Mouse (Mus musculus): Measurements from ENCODE around the gene Ntn1. TPM values are rescaled to one million over a fixed set of nuclear protein-coding genes. Genes with fewer than 3 reads are reported as not detected.

Gene Ntn1
- polyA plus RNA-seq, 1 experiment from 2014 or later: 3.2 TPM

- no peak for DNase-seq
- no peak overlapping the region for H3K4me2 ChIP-seq
- no peak overlapping the region for H3K4me3 ChIP-seq (ENCODE audit: low read depth, low read length)
- H3K27me3 ChIP-seq (ENCODE audit: insufficient read depth, low read length): no peaks in the 10 kb centered on the region
- WGBS: 15% methylated on average over 7 of the region's 7 CpGs
- H3K9ac ChIP-seq: no peak overlapping the region
- H3K4me1 ChIP-seq (ENCODE audit: insufficient read depth): no peaks in the 10 kb centered on the region
- no peaks in the 10 kb centered on the region for H3K36me3 ChIP-seq (ENCODE audit: insufficient read depth)
- ATAC-seq (ENCODE audit: insufficient read depth): no peak
- H3K9me3 ChIP-seq (ENCODE audit: low read depth, low read length): peaks cover 5% of the 10 kb centered on the region; the same call in 1 of the 2 replicates
- no peak overlapping the region for H3K27ac ChIP-seq (ENCODE audit: low read depth)
- TF ChIP-seq CTCF (IDR thresholded peaks at IDR 0.05; ENCODE audit: low read depth): no peak
Measured at GRCm38 (mm10) chr11:68313065-68313464, 87.6 kb downstream of the Ntn1 start.

- 41% methylated on average over 10 of the region's 10 CpGs for WGBS
- H3K36me3 ChIP-seq (ENCODE audit: insufficient read depth): no peaks in the 10 kb centered on the region
- no peak overlapping the region for H3K27ac ChIP-seq (ENCODE audit: low read depth)
- no peak overlapping the region for H3K9ac ChIP-seq
- no peak for TF ChIP-seq CTCF (IDR thresholded peaks at IDR 0.05; ENCODE audit: low read depth)
- H3K9me3 ChIP-seq (ENCODE audit: low read depth, low read length): no peaks in the 10 kb centered on the region
- H3K4me1 ChIP-seq (ENCODE audit: insufficient read depth): 0 out of 2 replicates have a peak, but pooled peaks cover 6% of the 10 kb centered on the region
- H3K4me2 ChIP-seq: no peak overlapping the region
- no peak for DNase-seq
- no peak overlapping the region for H3K4me3 ChIP-seq (ENCODE audit: low read depth, low read length)
- no peak for ATAC-seq (ENCODE audit: insufficient read depth)
- H3K27me3 ChIP-seq (ENCODE audit: insufficient read depth, low read length): no peaks in the 10 kb centered on the region
Measured at GRCm38 (mm10) chr11:68308911-68309580, 91.6 kb downstream of the Ntn1 start.

GRCm38 (mm10) chr11:68305997-68306396 lies 94.6 kb downstream of the Ntn1 start:
- no peak for ATAC-seq (ENCODE audit: insufficient read depth)
- no peak overlapping the region for H3K9ac ChIP-seq
- no peaks in the 10 kb centered on the region for H3K27me3 ChIP-seq (ENCODE audit: insufficient read depth, low read length)
- H3K9me3 ChIP-seq (ENCODE audit: low read depth, low read length): no peaks in the 10 kb centered on the region
- H3K36me3 ChIP-seq (ENCODE audit: insufficient read depth): no peaks in the 10 kb centered on the region
- no peak overlapping the region for H3K4me2 ChIP-seq
- 0 out of 2 replicates have a peak, but pooled peaks cover 9% of the 10 kb centered on the region for H3K4me1 ChIP-seq (ENCODE audit: insufficient read depth)
- no peak overlapping the region for H3K4me3 ChIP-seq (ENCODE audit: low read depth, low read length)
- peak; percentile 52 for DNase-seq
- 56% methylated on average over 8 of the region's 8 CpGs for WGBS
- no peak overlapping the region for H3K27ac ChIP-seq (ENCODE audit: low read depth)
- TF ChIP-seq CTCF (IDR thresholded peaks at IDR 0.05; ENCODE audit: low read depth): no peak

GRCm38 (mm10) chr11:68302323-68302722 lies 98.3 kb downstream of the Ntn1 start:
- Histone ChIP-seq H3K9ac (no peak overlapping the region), H3K4me2 (no peak overlapping the region), H3K4me3 (ENCODE audit: low read depth, low read length) (no peak overlapping the region), H3K9me3 (ENCODE audit: low read depth, low read length) (no peaks in the 10 kb centered on the region), H3K27ac (ENCODE audit: low read depth) (0 out of 2 replicates have a peak overlapping the region, but pooled peaks have one; percentile 9), H3K27me3 (ENCODE audit: insufficient read depth, low read length) (no peaks in the 10 kb centered on the region), H3K36me3 (ENCODE audit: insufficient read depth) (no peaks in the 10 kb centered on the region), H3K4me1 (ENCODE audit: insufficient read depth) (0 out of 2 replicates have a peak, but pooled peaks cover 9% of the 10 kb centered on the region)
- DNase-seq: peak; percentile 61
- ATAC-seq (ENCODE audit: insufficient read depth): peak; percentile 60; the same call in 1 of the 2 replicates
- TF ChIP-seq CTCF (IDR thresholded peaks at IDR 0.05; ENCODE audit: low read depth): no peak
- 38% methylated on average over 7 of the region's 7 CpGs for WGBS

GRCm38 (mm10) chr11:68301660-68302059 lies 99.0 kb downstream of the Ntn1 start:
- Histone ChIP-seq H3K9ac (no peak overlapping the region), H3K9me3 (ENCODE audit: low read depth, low read length) (no peaks in the 10 kb centered on the region), H3K4me1 (ENCODE audit: insufficient read depth) (0 out of 2 replicates have a peak, but pooled peaks cover 9% of the 10 kb centered on the region), H3K36me3 (ENCODE audit: insufficient read depth) (no peaks in the 10 kb centered on the region), H3K27ac (ENCODE audit: low read depth) (no peak overlapping the region), H3K4me2 (no peak overlapping the region), H3K27me3 (ENCODE audit: insufficient read depth, low read length) (no peaks in the 10 kb centered on the region), H3K4me3 (ENCODE audit: low read depth, low read length) (no peak overlapping the region)
- WGBS: 56% methylated on average over 4 of the region's 4 CpGs
- ATAC-seq (ENCODE audit: insufficient read depth): peak; percentile 47; the same call in 1 of the 2 replicates
- DNase-seq: peak; percentile 50
- no peak for TF ChIP-seq CTCF (IDR thresholded peaks at IDR 0.05; ENCODE audit: low read depth)

GRCm38 (mm10) chr11:68295474-68295873 lies 105.1 kb downstream of the Ntn1 start:
- no peak overlapping the region for H3K9ac ChIP-seq
- DNase-seq (no peak), ATAC-seq (ENCODE audit: insufficient read depth) (no peak)
- no peaks in the 10 kb centered on the region for H3K27me3 ChIP-seq (ENCODE audit: insufficient read depth, low read length)
- no peak overlapping the region for H3K4me3 ChIP-seq (ENCODE audit: low read depth, low read length)
- no peak for TF ChIP-seq CTCF (IDR thresholded peaks at IDR 0.05; ENCODE audit: low read depth)
- WGBS: 87% methylated on average over 5 of the region's 5 CpGs
- H3K36me3 ChIP-seq (ENCODE audit: insufficient read depth): no peaks in the 10 kb centered on the region
- H3K4me2 ChIP-seq: no peak overlapping the region
- no peaks in the 10 kb centered on the region for H3K9me3 ChIP-seq (ENCODE audit: low read depth, low read length)
- H3K4me1 ChIP-seq (ENCODE audit: insufficient read depth): peaks cover 3% of the 10 kb centered on the region; the same call in 1 of the 2 replicates
- no peak overlapping the region for H3K27ac ChIP-seq (ENCODE audit: low read depth)

- TF ChIP-seq CTCF (IDR thresholded peaks at IDR 0.05; ENCODE audit: low read depth): no peak
- peaks cover 11% of the 10 kb centered on the region for H3K4me1 ChIP-seq (ENCODE audit: insufficient read depth)
- H3K27me3 ChIP-seq (ENCODE audit: insufficient read depth, low read length): no peaks in the 10 kb centered on the region
- no peak overlapping the region for H3K9ac ChIP-seq
- H3K4me2 ChIP-seq: no peak overlapping the region
- no peak overlapping the region for H3K27ac ChIP-seq (ENCODE audit: low read depth)
- no peaks in the 10 kb centered on the region for H3K36me3 ChIP-seq (ENCODE audit: insufficient read depth)
- DNase-seq: no peak
- no peak overlapping the region for H3K4me3 ChIP-seq (ENCODE audit: low read depth, low read length)
- no peaks in the 10 kb centered on the region for H3K9me3 ChIP-seq (ENCODE audit: low read depth, low read length)
- 70% methylated on average over 8 of the region's 8 CpGs for WGBS
- no peak for ATAC-seq (ENCODE audit: insufficient read depth)
Measured at GRCm38 (mm10) chr11:68290631-68291030, 110.0 kb downstream of the Ntn1 start.

Measured in lung, embryonic 14.5 days (tissue).